Mouse (Mus musculus): ENCODE measurements around the gene Snap29.

The Snap29 gene

DNA sequence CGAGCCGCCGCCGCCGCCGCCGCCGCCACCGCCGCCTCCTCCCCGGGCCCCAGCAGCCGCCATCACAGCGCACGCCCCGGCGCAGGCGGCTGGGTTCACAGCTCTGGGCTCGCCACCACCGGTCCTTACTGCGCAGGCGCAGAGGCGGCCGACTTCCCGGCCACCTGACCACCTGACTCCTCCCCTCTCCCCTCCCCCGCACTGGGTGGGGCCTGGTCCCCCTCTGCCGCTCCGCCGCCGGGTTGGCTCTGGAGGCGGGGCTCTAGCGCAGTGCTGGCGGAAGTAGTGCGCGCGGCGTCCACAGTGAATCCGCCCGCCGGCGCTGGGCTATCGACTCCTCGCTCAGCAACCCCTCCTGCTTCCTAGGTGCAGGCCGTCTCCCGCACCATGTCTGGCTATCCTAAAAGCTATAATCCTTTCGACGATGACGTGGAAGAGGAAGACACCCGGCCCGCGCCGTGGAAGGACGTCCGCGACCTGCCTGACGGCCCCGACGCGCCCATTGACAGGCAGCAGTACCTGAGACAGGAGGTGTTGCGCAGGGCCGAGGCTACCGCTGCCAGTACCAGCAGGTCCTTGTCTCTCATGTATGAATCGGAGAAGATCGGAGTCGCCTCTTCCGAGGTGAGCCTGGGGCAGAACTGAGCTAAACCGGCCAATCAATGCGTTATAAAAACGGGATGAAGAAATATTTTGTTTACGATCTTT is at the start of gene Snap29, which contains the start of gene Pi4ka:
Gene Snap29 (plus strand): TSS at position 251 of the 708 bp plus-strand sequence.
Gene Pi4ka (minus strand): TSS at position 579 of the 708 bp plus-strand sequence.
- DNase-seq (ENCODE audit: low read depth, low spot score), result peak; percentile 99

DNA sequence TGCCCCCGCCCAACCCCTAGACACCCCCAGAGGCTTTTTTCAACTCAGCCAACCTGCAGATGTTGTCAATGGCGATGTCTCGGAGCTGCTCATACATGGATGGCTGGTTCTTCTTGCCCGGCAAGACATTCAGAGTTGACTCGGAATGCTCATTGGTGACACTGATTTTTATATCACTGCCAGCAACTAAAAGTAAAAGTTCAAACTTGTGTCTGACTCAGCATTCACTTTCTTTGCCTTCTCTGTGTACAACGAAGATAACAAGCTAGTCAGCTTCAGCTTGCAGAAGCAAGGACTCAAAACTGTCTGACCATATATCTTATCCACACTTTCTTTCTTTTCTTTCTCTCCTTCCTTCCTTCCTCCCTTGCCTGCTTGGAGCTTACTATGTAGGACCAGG is 49.8 kb upstream of the Snap29 start:
- DNase-seq (ENCODE audit: low read depth, low spot score), result no peak

DNA sequence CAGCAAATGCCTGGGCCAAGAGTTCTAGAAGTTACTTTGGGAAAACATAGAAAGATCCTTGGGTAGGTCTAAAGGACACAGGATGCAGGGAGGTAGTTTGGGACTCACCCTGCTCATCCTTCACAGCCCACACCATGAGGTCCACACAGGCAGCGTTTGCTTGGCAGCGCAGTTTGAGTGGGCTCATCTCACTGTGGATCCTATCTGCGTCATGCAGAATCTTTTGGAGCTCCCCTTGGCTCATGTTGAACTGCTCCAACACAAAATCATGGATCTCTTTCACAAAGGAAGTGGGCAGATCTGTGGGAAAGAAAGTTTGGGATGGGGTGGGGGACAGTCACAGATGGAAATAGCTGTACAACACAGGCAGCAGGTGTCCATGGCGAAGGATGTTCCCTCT is 47.0 kb upstream of the Snap29 start:
- DNase-seq (ENCODE audit: low read depth, low spot score), result no peak

DNA sequence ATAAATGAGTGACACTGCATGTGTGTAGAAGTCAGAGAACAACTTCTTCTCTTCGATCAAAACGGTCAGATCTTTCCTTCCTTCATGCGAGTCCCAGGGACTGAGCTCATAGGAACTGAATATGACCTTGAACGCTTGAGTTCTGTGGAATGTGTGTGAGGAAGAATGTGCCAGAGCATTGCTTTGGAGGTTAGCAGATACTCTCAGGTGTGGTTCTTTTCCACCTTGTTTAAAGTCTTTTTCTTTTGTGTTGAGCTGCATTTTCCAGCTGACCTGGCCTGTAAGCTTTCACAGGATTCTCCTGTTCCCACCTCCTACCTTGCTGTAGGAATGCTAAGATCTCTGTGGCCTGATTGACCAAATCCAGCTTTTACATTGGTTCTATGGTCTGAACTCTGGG is 23.5 kb upstream of the Snap29 start:
- no peak for DNase-seq (ENCODE audit: low read depth, low spot score)

DNA sequence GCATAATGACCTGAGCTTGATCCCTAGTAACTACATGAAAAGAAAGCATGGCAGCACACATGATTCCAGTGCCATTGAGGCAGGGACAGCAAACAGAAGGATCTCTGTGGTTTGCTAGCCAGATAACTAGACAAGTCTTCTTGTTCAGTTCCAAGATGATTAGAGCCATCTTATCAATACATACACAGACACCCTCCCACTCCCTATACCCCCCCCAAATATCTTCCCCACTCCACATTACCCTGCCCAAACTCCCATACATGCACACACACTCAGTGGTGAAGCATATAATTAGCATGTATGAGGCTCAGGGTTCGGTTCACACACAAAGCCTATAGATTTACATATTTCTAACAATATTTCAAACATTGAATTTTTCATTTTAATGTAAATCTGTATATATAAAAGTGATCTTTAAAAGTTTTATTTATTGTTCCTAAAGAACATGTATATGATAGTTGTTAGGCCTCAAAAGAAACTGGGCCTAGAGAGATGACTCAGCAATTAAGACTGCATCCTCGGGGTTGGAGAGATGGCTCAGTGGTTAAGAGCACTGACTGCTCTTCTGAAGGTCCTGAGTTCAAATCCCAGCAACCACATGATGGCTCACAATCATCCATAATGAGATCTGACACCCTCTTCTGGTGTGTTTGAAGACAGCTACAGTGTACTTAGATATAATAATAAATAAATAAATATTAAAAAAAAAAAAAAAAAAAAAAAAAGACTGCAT is 22.0 kb upstream of the Snap29 start:
- no peak for DNase-seq (ENCODE audit: low read depth, low spot score)

DNA sequence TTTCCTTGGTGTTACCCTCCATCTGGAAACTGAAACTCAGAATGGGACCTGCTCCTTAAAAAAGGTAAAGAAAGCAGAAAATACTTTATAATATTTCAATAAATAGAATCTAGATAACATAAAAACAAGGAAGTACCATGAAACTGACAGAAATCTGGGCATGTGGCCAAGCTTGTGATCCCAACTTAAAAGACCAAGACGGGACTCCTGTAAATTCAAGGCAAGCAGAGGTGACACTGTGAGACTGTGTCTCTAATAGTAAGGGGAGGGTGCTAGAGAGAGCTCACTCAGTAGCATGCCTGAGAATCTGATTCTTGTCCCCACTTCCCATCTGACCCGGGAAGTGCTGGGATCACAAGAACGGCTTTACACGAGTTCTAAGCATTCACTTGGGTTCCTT is 13.0 kb upstream of the Snap29 start:
- no peak for DNase-seq (ENCODE audit: low read depth, low spot score)

DNA sequence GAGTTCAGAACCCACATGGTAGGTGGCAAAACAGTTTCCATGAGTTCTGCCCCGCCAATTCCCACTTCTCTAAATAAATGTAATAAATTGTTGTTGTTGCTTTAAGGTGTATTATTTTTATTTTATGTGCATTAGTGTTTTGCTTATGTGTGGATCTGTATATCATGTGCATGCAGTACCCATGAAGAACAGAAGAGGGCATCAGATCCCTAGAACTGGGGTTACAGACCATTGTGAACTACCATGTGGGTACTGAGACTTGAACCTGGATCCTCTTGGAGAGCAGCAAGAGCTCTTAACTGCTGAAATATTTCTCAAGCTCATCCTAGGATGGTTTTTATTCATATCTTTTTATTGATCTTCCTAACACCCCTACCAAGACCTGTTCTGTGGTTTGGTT is 2.9 kb upstream of the Snap29 start:
- DNase-seq (ENCODE audit: low read depth, low spot score), result no peak

DNA sequence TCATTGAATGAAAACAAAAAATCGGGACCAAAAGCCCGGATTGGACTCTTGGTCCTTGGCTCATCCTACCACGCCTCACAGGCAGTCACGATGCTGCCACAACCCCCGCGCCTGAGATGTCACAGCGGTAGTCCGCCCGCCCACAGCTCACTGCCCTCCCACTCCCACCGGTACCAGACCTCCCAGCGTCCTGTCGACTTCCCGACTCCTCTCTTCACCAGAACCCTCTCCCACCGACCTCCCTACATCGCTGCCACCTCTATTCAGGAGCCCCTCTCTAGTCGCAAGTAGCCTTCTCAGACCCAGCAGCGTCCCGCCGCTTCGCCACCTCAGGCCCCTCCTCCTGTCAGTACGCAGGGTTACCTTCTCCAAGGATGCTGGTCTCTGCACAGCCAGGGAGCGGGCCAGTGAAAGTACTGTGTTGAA is 502 bp upstream of the Snap29 start:
- DNase-seq (ENCODE audit: low read depth, low spot score), result no peak

DNA sequence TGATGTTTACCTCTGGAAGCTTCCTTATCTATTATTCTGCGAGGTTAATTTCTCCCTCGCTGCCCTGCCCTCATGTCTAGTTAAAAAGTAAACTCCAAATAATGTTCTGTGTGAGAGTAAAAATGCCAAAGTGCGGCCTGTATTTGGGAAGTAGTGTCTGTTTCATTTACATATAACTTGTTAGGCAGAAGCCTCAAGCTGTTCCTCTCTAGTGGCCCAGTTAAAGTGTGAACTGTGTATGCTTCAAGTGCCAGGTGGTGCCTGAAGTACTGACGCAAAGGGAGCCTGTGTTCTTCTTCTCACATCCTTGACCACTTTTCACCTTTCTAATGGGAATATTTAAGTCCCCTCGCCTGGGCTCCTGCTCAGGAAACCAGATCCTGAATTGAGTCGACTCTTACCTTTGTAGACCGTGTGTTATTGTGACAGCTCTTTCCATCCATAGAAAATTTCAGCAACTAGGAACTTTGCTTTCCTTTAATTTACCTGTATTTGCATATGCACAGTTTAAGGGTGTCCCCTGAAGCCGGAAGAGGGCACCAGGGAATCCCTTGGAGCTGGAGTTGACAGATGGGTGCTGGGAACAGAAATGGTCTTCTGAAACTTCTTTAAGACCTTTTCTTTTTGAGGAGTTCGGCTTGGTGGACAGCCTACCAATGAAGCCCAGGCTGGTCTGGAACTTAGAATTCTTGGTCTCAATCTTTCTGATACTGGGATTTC is 886 bp downstream of the Snap29 start:
- DNase-seq (ENCODE audit: low read depth, low spot score), result no peak

DNA sequence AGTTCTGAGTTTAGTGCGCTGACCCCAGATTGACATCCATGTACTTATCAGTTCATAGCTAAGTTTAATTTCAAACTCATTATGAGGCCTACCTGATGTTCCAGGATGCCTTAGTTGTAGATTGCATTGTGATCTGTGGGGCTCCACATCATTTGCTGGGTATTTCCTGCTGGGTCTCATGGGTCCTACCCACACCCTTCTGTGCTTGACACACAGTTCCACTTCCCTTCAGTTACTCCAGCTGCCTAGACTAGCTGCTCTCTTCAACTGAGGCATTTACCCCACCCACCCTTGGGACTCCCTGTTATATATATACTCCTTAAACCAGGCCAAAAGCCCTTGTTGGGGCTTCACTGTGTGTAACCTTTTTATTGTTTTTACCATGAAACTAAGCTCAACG is 3.3 kb downstream of the Snap29 start:
- DNase-seq (ENCODE audit: low read depth, low spot score), result no peak

DNA sequence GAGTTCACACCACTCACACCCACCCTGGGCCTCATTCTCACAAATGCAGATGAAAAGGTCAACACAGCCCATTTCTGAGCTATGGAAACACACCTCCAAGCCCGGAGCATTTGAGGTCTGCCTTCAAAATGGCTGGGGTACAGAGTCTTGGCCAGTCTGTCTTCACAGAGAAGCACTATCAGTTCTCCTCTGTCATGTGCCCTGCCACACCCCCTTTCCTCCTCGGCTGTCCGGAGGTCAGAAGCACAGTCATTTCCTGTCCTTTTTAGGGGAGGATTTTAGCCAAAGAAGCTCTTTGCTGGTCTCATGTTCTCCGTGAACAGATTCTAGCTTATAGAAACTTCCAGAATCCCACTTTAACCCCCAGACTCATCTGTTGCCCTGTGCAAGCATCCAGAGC is 4.4 kb downstream of the Snap29 start:
- no peak for DNase-seq (ENCODE audit: low read depth, low spot score)

DNA sequence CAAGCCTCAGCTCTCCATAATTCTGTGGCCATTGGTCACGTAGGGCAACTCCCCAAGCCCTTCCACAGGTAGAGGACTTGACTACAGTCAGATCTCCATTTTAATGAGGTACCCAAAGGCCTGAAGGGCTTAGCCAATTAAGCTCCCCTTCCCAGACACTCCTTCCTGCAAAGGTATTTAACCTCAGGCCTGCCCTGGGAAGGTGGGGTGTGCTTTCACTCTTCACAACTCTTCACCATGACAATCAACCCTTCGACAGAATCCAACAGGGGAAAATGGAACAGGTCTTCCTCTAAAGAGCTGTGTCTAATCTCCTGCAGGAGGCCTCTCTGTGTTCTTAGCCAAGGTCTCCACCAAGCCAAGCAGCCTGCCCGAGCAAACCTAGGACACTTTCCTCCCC is 17.2 kb downstream of the Snap29 start:
- no peak for DNase-seq (ENCODE audit: low read depth, low spot score)

DNA sequence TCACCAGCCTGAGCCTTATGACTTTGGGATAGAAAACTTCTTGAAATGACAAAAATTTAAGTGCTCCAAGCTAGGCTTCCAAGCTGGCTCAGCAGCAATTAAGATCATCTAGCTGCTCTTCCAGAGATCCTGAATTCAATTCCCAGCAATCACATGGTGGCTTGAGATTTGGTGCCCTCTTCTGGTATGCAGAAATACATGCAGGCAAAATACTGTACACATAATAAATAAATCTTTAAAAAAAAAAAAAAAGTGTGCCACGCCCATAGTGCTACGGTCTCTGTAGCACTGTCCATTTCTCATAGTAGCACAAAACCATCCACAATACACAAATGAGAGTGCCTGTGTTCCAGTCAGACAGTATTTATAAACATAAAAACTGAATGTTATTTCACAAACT is 26.8 kb downstream of the Snap29 start:
- DNase-seq (ENCODE audit: low read depth, low spot score), result no peak

DNA sequence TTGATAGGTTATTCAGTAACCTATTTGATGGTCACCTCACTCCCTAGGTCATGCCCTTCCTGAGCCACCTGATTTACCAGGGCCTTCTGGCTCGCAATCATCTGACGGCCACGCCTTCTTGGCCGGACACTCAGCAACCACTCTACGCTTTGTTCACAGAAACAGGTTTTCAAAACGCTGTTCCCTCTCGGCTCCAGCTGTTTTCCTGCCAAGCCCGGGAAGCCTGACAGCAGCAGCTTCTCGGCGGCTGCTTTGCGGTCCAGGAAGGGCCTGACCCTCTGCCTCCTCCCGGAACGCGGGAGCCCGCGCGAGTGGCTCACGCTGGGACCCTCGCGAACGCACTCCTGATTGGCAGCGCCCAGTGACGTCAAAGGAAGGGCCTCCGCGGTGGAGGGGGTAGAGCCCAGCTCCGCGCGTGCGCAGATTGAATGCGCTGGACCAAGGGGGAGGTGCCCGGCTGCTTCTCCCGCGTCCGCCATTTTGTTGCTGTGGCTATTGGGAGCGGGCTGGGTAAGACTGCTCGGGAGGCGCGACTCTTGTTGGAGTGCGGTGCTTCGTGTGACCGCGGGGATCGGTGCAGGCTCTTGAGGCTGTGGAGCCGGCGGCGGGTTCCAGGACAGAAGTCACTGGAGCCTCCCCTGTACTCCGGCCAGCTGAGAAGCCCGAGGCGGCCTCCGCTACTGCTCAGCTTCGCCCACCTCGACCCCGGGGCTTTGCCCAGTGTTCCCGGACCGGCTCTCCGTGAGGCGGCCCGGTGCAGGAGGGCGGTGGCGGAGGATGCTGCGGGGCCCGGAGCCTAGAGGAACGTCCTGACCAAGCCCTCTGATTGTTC is 46.0 kb downstream of the Snap29 start, which contains the start of gene Crkl:
Gene Crkl (plus strand): TSS at position 447 of the 832 bp plus-strand sequence.
- DNase-seq (ENCODE audit: low read depth, low spot score), result peak; percentile 98

DNA sequence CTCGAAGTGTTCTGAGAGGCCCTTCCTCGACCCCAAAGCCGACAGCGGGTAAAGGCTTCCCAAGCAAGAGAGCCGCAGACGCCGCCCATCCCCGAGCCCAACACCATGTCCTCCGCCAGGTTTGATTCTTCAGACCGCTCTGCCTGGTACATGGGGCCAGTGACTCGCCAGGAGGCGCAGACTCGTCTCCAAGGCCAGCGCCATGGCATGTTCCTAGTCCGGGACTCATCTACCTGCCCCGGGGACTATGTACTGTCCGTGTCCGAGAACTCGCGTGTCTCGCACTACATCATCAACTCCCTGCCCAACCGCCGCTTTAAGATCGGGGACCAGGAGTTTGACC is 46.6 kb downstream of the Snap29 start:
- DNase-seq (ENCODE audit: low read depth, low spot score), result no peak

DNA sequence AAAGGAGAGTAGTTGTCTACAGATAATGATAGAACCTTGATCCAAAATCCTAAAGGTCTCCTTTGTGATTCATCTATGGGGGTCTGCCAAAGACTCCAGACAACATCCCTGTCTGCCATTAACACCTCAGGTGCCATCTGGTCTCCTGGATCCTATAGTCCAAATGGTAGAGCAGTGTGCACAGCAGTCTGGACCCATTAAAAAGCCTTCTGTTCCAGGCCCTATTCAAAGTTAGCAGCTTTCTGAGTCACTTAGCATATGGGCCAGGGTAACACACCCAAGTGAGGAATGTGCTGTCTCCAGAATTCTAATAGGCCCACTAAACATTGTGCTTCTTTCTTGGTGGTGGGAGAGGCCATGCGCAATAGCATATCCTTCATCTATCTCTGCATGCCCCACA is 51.1 kb downstream of the Snap29 start:
- DNase-seq (ENCODE audit: low read depth, low spot score), result no peak

DNA sequence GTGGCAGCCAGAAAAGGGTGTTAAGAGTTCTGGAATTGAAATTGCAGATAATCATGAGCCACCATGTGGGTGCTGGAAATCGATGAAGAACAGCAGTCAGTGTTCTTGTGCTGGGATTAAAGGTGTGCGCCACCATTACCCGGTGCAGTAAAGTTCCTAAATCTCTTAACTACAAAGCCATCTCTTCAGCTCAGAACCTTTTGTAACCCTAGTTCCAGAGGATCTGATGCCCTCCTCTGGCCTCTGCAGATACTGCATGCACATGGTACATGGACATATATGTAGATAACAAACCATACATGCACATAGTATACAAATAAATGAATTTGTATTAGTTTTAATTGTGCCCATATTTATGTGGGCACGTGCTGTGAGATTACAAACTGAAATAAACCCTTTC is 54.5 kb downstream of the Snap29 start:
- DNase-seq (ENCODE audit: low read depth, low spot score), result no peak

DNA sequence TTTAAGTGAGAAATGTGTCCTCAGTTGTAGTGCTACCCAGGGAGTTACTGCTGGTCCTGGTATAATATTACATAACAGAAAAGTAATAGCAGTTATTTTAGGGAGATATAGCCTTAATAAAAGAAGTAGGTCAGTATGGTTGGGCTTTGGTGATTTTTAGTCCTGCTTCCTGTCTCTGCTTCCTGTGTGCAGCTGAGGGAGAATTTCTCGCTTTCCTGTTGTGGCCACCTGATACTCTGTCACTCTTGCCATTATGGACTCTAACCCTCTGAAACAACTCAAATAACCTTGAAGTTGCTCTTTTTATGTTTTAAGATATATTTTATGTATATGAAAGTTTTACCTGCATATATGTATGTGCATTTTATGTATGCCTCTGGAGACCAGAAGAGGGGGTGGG is 55.8 kb downstream of the Snap29 start:
- no peak for DNase-seq (ENCODE audit: low read depth, low spot score)

DNA sequence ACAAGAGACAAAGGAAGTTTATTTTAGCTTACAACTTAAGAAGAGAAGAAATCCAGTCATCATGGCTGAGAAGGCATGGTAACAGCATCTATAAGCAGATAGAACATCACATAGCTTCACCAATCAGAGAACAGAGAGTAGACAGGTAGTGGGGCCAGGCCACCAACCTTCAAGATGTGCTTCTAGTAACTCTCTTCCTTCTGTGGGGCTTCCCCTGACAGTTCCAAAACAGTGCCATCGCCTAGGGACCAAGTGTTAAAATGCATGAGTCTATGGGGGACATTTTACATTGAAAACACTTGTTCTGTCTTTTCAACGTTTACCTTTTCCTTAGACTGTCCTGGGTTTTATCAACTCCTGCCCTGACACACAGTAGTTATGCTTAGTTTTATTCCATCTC is 57.4 kb downstream of the Snap29 start:
- no peak for DNase-seq (ENCODE audit: low read depth, low spot score)

DNA sequence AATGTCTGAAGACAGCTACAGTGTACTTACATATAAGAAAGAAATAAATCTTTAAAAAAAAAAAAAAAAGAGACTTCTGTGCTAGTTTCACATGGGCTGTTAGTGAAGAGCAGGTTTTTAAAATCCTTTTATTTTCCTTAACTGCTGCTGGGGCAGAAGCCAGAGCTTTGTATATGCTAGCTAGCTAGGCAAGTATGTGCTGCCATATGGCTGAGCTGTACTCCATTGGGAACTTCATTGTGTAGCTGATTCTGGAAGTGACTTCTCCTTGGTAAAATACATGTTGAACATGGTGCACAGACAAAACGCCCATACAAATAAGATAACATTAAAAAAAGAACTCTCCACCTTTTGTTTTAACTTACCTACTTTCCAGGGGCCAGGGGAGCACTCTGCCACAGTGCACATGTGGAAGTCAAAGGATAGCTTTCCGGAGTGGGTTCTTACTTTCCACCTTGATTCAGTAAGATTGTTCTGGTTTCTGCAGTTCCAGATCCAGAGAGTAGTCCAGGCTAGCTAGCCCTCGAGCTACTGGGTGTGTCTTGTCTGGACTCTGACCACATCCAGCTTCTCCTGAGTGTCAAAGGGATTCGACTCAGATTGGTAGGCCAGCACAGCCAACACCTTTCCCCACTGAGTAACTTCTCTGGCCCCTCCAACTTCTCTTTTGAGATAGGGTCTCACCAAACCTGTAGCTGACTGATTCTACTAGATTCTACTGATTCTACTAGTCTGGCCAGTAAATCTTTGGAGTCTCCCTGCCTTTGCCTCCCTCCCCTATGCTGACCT is 61.3 kb downstream of the Snap29 start:
- DNase-seq (ENCODE audit: low read depth, low spot score), result no peak

DNA sequence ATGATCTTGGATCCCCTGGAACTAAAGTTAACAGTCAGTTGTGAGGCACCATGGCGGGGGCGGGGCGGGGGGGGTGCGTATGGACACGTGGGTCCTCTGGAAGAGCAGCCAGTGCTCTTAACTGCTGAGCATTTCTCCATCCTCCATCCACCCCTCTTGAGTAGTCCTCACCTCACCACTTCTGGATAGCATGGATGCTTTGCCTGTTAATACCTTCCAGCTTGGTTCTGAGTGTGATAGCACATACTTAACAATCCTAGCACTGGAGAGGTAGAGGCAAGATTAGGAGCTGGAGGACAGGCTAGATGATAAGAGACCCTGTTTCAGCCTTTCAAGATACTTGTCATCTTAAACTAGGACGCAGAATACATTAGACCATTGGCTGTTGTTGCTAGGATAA is 66.7 kb downstream of the Snap29 start:
- DNase-seq (ENCODE audit: low read depth, low spot score), result no peak
